Mouse (Mus musculus): ENCODE measurements around the gene Pitpnm3. TPM values are rescaled to one million over a fixed set of nuclear protein-coding genes. Genes with fewer than 3 reads are reported as not detected.
A peak's percentile ranks its signal among the peaks of the same experiment; 100 is the strongest.

The Pitpnm3 gene
- polyA plus RNA-seq, 1 experiment from 2014 or later: 1.4 TPM

- no peak overlapping the region for H3K27ac ChIP-seq (ENCODE audit: low read depth)
- ATAC-seq (replicated peaks; ENCODE audit: low FRiP score, low TSS enrichment, low read depth): no peak
- 89% methylated on average over 3 of the region's 3 CpGs for WGBS
Measured at GRCm38 (mm10) chr11:72032589-72032988, 103.0 kb downstream of the Pitpnm3 start.

GRCm38 (mm10) chr11:72032091-72032490 is 103.5 kb downstream of the Pitpnm3 start:
- ATAC-seq (replicated peaks; ENCODE audit: low FRiP score, low TSS enrichment, low read depth) (no peak), DNase-seq (ENCODE audit: low spot score) (no peak)
- H3K27me3 ChIP-seq (replicated peaks; ENCODE audit: control insufficient read depth, insufficient read depth, low read length): 0 out of 2 replicates have a peak, but pooled peaks cover 5% of the 10 kb centered on the region
- H3K4me2 ChIP-seq (ENCODE audit: low read length): no peak overlapping the region
- no peak overlapping the region for H3K4me3 ChIP-seq (ENCODE audit: low read depth, low read length)
- H3K9ac ChIP-seq (ENCODE audit: low read length): no peak overlapping the region
- H3K4me1 ChIP-seq (replicated peaks; ENCODE audit: control insufficient read depth, insufficient read depth, low read length): no peaks in the 10 kb centered on the region
- no peak overlapping the region for H3K27ac ChIP-seq (ENCODE audit: low read depth)
- H3K9me3 ChIP-seq (ENCODE audit: control insufficient read depth, low read length): no peaks in the 10 kb centered on the region
- no peaks in the 10 kb centered on the region for H3K36me3 ChIP-seq (ENCODE audit: control insufficient read depth, insufficient read depth, low read length)
- WGBS: 82% methylated on average over 4 of the region's 4 CpGs

More at GRCm38 (mm10) chr11:72032589-72032988, 103.0 kb downstream of the Pitpnm3 start:
- H3K4me1 ChIP-seq (replicated peaks; ENCODE audit: control insufficient read depth, insufficient read depth, low read length): no peaks in the 10 kb centered on the region
- no peak overlapping the region for H3K4me3 ChIP-seq (ENCODE audit: low read depth, low read length)
- no peak overlapping the region for H3K9ac ChIP-seq (ENCODE audit: low read length)
- no peaks in the 10 kb centered on the region for H3K9me3 ChIP-seq (ENCODE audit: control insufficient read depth, low read length)
- DNase-seq (ENCODE audit: low spot score): no peak
- no peak overlapping the region for H3K4me2 ChIP-seq (ENCODE audit: low read length)
- H3K36me3 ChIP-seq (ENCODE audit: control insufficient read depth, insufficient read depth, low read length): no peaks in the 10 kb centered on the region
- H3K27me3 ChIP-seq (replicated peaks; ENCODE audit: control insufficient read depth, insufficient read depth, low read length): 0 out of 2 replicates have a peak, but pooled peaks cover 5% of the 10 kb centered on the region

- WGBS: 95% methylated on average over 7 of the region's 7 CpGs
Measured at GRCm38 (mm10) chr11:72031353-72031752, 104.2 kb downstream of the Pitpnm3 start.

GRCm38 (mm10) chr11:72029143-72029542 is 106.4 kb downstream of the Pitpnm3 start:
- no peaks in the 10 kb centered on the region for H3K36me3 ChIP-seq (ENCODE audit: control insufficient read depth, insufficient read depth, low read length)
- peak; percentile 60 for DNase-seq (ENCODE audit: low spot score)
- H3K9ac ChIP-seq (ENCODE audit: low read length): no peak overlapping the region
- 17% methylated on average over 23 of the region's 23 CpGs for WGBS
- H3K4me1 ChIP-seq (replicated peaks; ENCODE audit: control insufficient read depth, insufficient read depth, low read length): no peaks in the 10 kb centered on the region
- H3K9me3 ChIP-seq (ENCODE audit: control insufficient read depth, low read length): no peaks in the 10 kb centered on the region
- ATAC-seq (replicated peaks; ENCODE audit: low FRiP score, low TSS enrichment, low read depth): 0 out of 2 replicates have a peak, but pooled peaks have one; percentile 29
- no peak overlapping the region for H3K27ac ChIP-seq (ENCODE audit: low read depth)
- H3K4me3 ChIP-seq (ENCODE audit: low read depth, low read length): no peak overlapping the region
- H3K4me2 ChIP-seq (ENCODE audit: low read length): no peak overlapping the region
- 0 out of 2 replicates have a peak, but pooled peaks cover 5% of the 10 kb centered on the region for H3K27me3 ChIP-seq (replicated peaks; ENCODE audit: control insufficient read depth, insufficient read depth, low read length)

More at GRCm38 (mm10) chr11:72031353-72031752, 104.2 kb downstream of the Pitpnm3 start:
- no peak for ATAC-seq (replicated peaks; ENCODE audit: low FRiP score, low TSS enrichment, low read depth)
- no peak overlapping the region for H3K4me2 ChIP-seq (ENCODE audit: low read length)
- no peak overlapping the region for H3K27ac ChIP-seq (ENCODE audit: low read depth)
- no peak overlapping the region for H3K4me3 ChIP-seq (ENCODE audit: low read depth, low read length)
- H3K9ac ChIP-seq (ENCODE audit: low read length): no peak overlapping the region
- H3K27me3 ChIP-seq (replicated peaks; ENCODE audit: control insufficient read depth, insufficient read depth, low read length): 0 out of 2 replicates have a peak, but pooled peaks cover 5% of the 10 kb centered on the region
- H3K9me3 ChIP-seq (ENCODE audit: control insufficient read depth, low read length): no peaks in the 10 kb centered on the region
- no peaks in the 10 kb centered on the region for H3K4me1 ChIP-seq (replicated peaks; ENCODE audit: control insufficient read depth, insufficient read depth, low read length)
- H3K36me3 ChIP-seq (ENCODE audit: control insufficient read depth, insufficient read depth, low read length): no peaks in the 10 kb centered on the region
- DNase-seq (ENCODE audit: low spot score): no peak

GRCm38 (mm10) chr11:72027836-72028235 is 107.7 kb downstream of the Pitpnm3 start:
- Histone ChIP-seq H3K36me3 (ENCODE audit: control insufficient read depth, insufficient read depth, low read length) (no peaks in the 10 kb centered on the region), H3K4me3 (ENCODE audit: low read depth, low read length) (no peak overlapping the region), H3K27ac (ENCODE audit: low read depth) (no peak overlapping the region), H3K27me3 (replicated peaks; ENCODE audit: control insufficient read depth, insufficient read depth, low read length) (0 out of 2 replicates have a peak, but pooled peaks cover 5% of the 10 kb centered on the region), H3K9me3 (ENCODE audit: control insufficient read depth, low read length) (no peaks in the 10 kb centered on the region), H3K9ac (ENCODE audit: low read length) (no peak overlapping the region), H3K4me2 (ENCODE audit: low read length) (no peak overlapping the region), H3K4me1 (replicated peaks; ENCODE audit: control insufficient read depth, insufficient read depth, low read length) (no peaks in the 10 kb centered on the region)
- ATAC-seq (replicated peaks; ENCODE audit: low FRiP score, low TSS enrichment, low read depth) (no peak), DNase-seq (ENCODE audit: low spot score) (no peak)
- WGBS: 68% methylated on average over 9 of the region's 9 CpGs

- H3K27me3 ChIP-seq (replicated peaks; ENCODE audit: control insufficient read depth, insufficient read depth, low read length): 0 out of 2 replicates have a peak, but pooled peaks cover 5% of the 10 kb centered on the region
- H3K36me3 ChIP-seq (ENCODE audit: control insufficient read depth, insufficient read depth, low read length): no peaks in the 10 kb centered on the region
- H3K4me1 ChIP-seq (replicated peaks; ENCODE audit: control insufficient read depth, insufficient read depth, low read length): no peaks in the 10 kb centered on the region
- ATAC-seq (replicated peaks; ENCODE audit: low FRiP score, low TSS enrichment, low read depth) (no peak), DNase-seq (ENCODE audit: low spot score) (no peak)
- H3K27ac ChIP-seq (ENCODE audit: low read depth): no peak overlapping the region
- 89% methylated on average over 9 of the region's 9 CpGs for WGBS
- no peak overlapping the region for H3K4me3 ChIP-seq (ENCODE audit: low read depth, low read length)
- H3K4me2 ChIP-seq (ENCODE audit: low read length): no peak overlapping the region
- H3K9me3 ChIP-seq (ENCODE audit: control insufficient read depth, low read length): no peaks in the 10 kb centered on the region
- H3K9ac ChIP-seq (ENCODE audit: low read length): no peak overlapping the region
Measured at GRCm38 (mm10) chr11:72026516-72026915, 109.1 kb downstream of the Pitpnm3 start.

GRCm38 (mm10) chr11:72025843-72026242 is 109.7 kb downstream of the Pitpnm3 start:
- no peaks in the 10 kb centered on the region for H3K4me1 ChIP-seq (replicated peaks; ENCODE audit: control insufficient read depth, insufficient read depth, low read length)
- no peak overlapping the region for H3K4me3 ChIP-seq (ENCODE audit: low read depth, low read length)
- H3K27me3 ChIP-seq (replicated peaks; ENCODE audit: control insufficient read depth, insufficient read depth, low read length): 0 out of 2 replicates have a peak, but pooled peaks cover 5% of the 10 kb centered on the region
- WGBS: 43% methylated on average over 5 of the region's 5 CpGs
- H3K27ac ChIP-seq (ENCODE audit: low read depth): no peak overlapping the region
- no peak overlapping the region for H3K4me2 ChIP-seq (ENCODE audit: low read length)
- no peak for ATAC-seq (replicated peaks; ENCODE audit: low FRiP score, low TSS enrichment, low read depth)
- no peaks in the 10 kb centered on the region for H3K36me3 ChIP-seq (ENCODE audit: control insufficient read depth, insufficient read depth, low read length)
- no peak for DNase-seq (ENCODE audit: low spot score)
- no peaks in the 10 kb centered on the region for H3K9me3 ChIP-seq (ENCODE audit: control insufficient read depth, low read length)
- H3K9ac ChIP-seq (ENCODE audit: low read length): no peak overlapping the region

- Histone ChIP-seq H3K9me3 (ENCODE audit: control insufficient read depth, low read length) (no peaks in the 10 kb centered on the region), H3K27me3 (replicated peaks; ENCODE audit: control insufficient read depth, insufficient read depth, low read length) (no peaks in the 10 kb centered on the region), H3K36me3 (ENCODE audit: control insufficient read depth, insufficient read depth, low read length) (no peaks in the 10 kb centered on the region), H3K4me3 (ENCODE audit: low read depth, low read length) (no peak overlapping the region), H3K4me2 (ENCODE audit: low read length) (no peak overlapping the region), H3K4me1 (replicated peaks; ENCODE audit: control insufficient read depth, insufficient read depth, low read length) (no peaks in the 10 kb centered on the region), H3K27ac (ENCODE audit: low read depth) (no peak overlapping the region), H3K9ac (ENCODE audit: low read length) (no peak overlapping the region)
- DNase-seq (ENCODE audit: low spot score) (no peak), ATAC-seq (replicated peaks; ENCODE audit: low FRiP score, low TSS enrichment, low read depth) (0 out of 2 replicates have a peak, but pooled peaks have one; percentile 33)
- 26% methylated on average over 5 of the region's 5 CpGs for WGBS
Measured at GRCm38 (mm10) chr11:72024193-72024781, 111.3 kb downstream of the Pitpnm3 start.

GRCm38 (mm10) chr11:72023581-72023980 is 112.0 kb downstream of the Pitpnm3 start:
- H3K27ac ChIP-seq (ENCODE audit: low read depth): no peak overlapping the region
- H3K4me2 ChIP-seq (ENCODE audit: low read length): no peak overlapping the region
- no peak overlapping the region for H3K4me3 ChIP-seq (ENCODE audit: low read depth, low read length)
- no peaks in the 10 kb centered on the region for H3K9me3 ChIP-seq (ENCODE audit: control insufficient read depth, low read length)
- 33% methylated on average over 10 of the region's 10 CpGs for WGBS
- no peaks in the 10 kb centered on the region for H3K36me3 ChIP-seq (ENCODE audit: control insufficient read depth, insufficient read depth, low read length)
- H3K4me1 ChIP-seq (replicated peaks; ENCODE audit: control insufficient read depth, insufficient read depth, low read length): no peaks in the 10 kb centered on the region
- no peak for DNase-seq (ENCODE audit: low spot score)
- no peaks in the 10 kb centered on the region for H3K27me3 ChIP-seq (replicated peaks; ENCODE audit: control insufficient read depth, insufficient read depth, low read length)
- no peak for ATAC-seq (replicated peaks; ENCODE audit: low FRiP score, low TSS enrichment, low read depth)
- no peak overlapping the region for H3K9ac ChIP-seq (ENCODE audit: low read length)

Data from intestine, embryonic 14.5 days (tissue).